Mouse (Mus musculus) ovary, adult 18-20 months (tissue): ENCODE data around the gene Rbak.
"Not testable (repeated sequence)": the region's sequence is repeated elsewhere in the genome, so short reads cannot be mapped to it uniquely, and the experiment has no call there.

Source experiments
- DNase-seq: peaks from one replicate; pipeline ENCODE4 v3.0.0; 2022; ENCODE audit warnings: low spot score, mixed read lengths

Gene Rbak

GRCm38 (mm10) chr5:143134216-143135010 lies 46.2 kb downstream of the Rbak start:
- DNase-seq, result not testable (repeated sequence)

GRCm38 (mm10) chr5:143132935-143133514 lies 47.5 kb downstream of the Rbak start:
- no peak for DNase-seq

- no peak for DNase-seq
These were observed 50.2 kb downstream of the Rbak start for GRCm38 (mm10) chr5:143130342-143130741.

GRCm38 (mm10) chr5:143129101-143129500 lies 51.5 kb downstream of the Rbak start:
- DNase-seq, result no peak

- DNase-seq, result no peak
These were observed 52.7 kb downstream of the Rbak start for GRCm38 (mm10) chr5:143127837-143128236.

GRCm38 (mm10) chr5:143126908-143127307 lies 53.7 kb downstream of the Rbak start:
- DNase-seq, result no peak

GRCm38 (mm10) chr5:143126089-143126488 lies 54.5 kb downstream of the Rbak start:
- DNase-seq, result no peak

- DNase-seq, result no peak
These were observed 55.0 kb downstream of the Rbak start for GRCm38 (mm10) chr5:143125601-143126000.

GRCm38 (mm10) chr5:143124805-143125378 lies 55.7 kb downstream of the Rbak start:
- DNase-seq, result no peak

GRCm38 (mm10) chr5:143122673-143123072 lies 57.9 kb downstream of the Rbak start:
- DNase-seq, result no peak
